Mouse (Mus musculus) retina, adult 2 months (tissue): Measurements from ENCODE around the gene Thop1.
A peak's percentile ranks its signal among the peaks of the same experiment; 100 is the strongest.
"Not testable (repeated sequence)": the region's sequence is repeated elsewhere in the genome, so short reads cannot be mapped to it uniquely, and the experiment has no call there.

Experiments used
- DNase-seq: peaks from one replicate; pipeline ENCODE4 v3.0.0-alpha.2; 2012; ENCODE audit warnings: low read depth, low spot score

Thop1 gene

DNA sequence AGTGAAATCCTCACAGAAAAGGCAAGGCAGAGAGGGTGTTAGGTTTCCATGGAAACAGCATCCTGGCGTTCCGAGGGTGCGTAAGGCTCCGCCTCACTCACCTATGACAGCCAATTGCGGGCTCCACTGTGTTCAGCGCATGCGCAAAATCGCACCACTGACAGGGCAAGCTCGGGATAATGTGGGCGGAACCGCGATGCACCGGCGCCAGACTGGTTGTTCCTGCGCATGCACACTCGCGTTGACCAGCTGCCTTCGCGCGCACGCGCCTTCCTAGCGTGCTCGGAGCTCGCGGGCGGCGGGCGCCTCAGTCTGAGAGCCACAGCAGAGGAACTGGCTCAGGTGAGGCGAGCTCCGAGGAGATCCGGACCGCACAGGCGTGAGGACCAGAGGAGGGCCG, at the start of gene Thop1:
Gene Thop1, plus strand, starts transcription at position 200 of the 400 bp plus-strand sequence.
- DNase-seq = peak; percentile 99

DNA sequence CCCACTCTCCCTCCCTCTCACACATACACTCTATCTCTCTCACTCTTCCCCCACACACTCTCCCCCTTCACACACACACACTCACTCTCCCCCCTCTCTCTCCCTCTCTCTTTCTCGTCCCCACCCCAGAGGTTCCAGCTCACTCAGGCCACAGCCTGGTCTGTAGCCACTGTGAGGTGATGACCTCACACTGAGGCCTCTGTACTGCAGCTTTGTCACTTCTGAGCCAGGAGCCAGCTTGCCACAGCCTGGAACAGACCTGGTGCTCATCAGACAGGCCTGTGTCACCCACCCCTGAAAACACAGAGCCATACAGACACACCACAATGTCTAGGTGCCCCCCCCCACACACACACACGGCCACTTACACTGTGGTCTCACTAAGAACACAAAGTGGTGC, 49.6 kb upstream of the Thop1 start:
- DNase-seq = no peak

- DNase-seq = no peak
Observed at GRCm38 (mm10) chr10:81021547-81022110, 48.2 kb upstream of the Thop1 start.

DNA sequence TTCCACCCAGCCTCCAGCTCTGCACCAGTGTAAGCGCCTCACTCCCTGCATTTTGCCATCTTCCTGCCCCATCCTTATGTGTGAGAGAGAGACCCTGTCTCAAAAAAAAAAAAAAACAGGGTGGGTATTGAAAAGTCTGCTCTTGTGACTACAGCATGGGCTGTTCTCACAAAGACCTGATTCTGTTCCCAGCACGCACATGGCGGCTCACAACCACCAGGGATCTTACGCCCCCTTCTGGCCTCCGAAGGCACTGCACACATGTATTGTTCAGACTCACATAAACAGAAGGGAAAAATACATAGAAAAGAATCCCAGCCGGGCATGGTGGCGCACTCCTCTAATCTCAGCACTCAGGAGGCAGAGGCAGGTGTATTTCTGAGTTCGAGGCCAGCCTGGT, 47.1 kb upstream of the Thop1 start:
- DNase-seq = no peak

DNA sequence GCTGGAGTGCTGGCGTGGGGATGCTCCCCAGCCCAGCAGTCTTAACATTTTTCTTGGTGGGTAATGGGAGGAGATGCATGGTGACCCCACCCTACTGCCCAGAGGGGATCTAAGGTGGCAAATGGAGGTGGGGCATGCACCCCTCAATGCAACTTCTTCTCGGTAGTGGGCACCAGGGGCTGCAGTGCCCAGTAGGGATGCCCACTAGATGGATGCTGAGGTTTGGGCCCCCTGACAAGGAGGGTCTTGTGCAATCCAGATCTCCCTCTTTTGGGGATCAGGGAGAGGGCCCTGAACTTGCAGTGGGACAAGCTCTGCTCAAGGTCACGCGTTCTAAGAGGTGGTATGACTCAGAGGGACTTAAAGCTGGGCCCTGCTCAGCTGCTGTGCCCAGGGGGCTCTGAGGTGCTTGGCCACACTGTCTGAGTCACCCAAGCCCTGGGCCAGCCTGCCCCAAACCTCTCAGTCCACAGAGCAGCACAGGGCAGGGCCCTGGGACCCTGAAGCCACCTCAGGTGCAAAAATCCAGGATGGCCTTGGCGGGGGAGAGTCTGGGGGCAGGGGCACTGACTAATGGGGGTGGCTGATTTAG, 45.4 kb upstream of the Thop1 start:
- no peak for DNase-seq

- DNase-seq = no peak
Observed at GRCm38 (mm10) chr10:81025047-81025621, 44.7 kb upstream of the Thop1 start.

DNA sequence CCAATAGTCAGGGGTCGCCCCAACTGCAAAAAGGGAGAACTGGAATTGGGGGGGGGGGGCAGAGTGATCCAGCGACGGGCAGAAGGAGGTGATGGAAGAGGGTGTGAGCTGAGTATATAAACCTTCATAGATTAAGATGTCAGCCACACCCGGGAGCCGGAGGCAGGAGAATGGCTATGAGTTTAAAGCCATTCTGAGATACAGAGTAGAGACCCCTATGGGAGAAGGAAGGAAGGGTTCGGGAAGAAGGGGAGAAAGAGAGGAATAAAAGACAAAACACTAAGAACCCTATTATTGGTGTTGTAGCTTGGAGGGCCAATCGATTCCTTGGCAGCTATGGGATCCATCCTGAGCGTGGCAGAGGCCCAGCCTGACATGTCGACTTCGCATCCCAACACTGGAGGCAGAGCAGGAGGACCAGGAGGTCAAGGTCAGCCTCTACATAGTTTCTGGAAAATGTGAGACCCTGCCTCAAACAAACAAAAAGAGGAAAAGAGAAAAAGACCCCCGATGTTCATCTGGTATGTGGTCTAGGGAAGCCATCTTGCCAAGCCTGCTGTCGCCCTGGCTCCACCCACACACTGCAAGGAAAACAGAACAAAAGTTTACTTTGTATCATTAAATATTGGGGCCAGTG, 44.1 kb upstream of the Thop1 start, which contains the start of gene Diras1:
Gene Diras1, minus strand, starts transcription at position 24 of the 637 bp plus-strand sequence.
- no peak for DNase-seq

- DNase-seq = no peak
Observed at GRCm38 (mm10) chr10:81026857-81027256, 43.0 kb upstream of the Thop1 start.

DNA sequence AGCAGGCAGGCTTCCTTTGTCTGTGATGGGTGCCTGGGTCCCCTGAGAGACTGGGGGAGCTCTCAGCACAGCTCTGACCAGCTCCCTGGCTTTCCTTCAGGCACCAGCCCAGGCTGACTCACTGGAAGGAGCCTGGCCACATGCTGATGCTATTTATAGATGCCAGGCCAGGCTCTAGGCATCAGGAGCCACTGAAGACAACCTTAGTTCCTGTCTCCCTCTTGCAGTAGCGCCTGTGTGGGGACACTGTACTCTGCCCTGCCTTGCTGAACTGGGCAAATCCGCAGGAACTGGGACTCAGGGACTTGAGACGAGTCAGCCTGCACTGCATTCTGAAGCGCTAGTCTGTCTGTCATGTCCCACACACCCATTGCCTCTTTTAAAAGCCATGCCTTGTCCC, 42.5 kb upstream of the Thop1 start:
- DNase-seq = no peak

GRCm38 (mm10) chr10:81028219-81028618, 41.6 kb upstream of the Thop1 start:
- DNase-seq = no peak

DNA sequence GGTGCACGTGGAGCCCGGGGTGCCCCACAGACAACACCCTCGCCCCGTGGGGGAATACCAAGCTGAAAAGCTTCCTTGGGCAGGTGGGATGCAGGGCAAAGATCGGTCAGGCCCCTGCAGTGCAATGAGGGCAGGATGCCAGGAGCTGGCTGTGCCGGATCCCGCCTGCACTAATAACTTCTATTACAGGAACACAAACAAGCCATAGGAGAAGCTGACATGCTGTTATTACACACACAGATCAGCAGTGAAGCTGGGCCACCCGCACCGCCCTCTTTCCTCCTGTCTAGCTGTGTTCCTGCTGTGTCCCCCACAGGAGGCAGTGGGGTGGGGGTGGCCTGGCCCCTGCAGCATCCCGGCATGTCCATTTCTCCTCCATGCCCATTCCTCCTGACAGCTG, 40.8 kb upstream of the Thop1 start:
- DNase-seq = no peak

GRCm38 (mm10) chr10:81033586-81033985, 36.2 kb upstream of the Thop1 start:
- no peak for DNase-seq

DNA sequence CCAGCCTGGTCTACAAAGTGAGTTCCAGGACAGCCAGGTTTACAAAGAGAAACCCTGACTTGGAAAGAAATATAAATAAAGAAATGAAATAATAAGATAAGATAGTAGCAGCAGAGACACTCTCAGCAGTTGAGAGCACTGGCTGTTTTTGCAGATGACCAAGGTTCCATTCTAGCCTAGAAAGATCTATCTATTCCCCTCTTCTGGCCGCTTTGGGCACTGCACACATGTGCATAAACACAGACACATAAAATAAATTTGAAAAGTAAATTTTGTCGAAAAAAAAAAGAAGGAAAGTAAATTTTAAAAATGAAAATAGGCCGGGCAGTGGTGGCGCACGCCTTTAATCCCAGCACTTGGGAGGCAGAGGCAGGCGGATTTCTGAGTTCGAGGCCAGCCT, 33.6 kb upstream of the Thop1 start:
- DNase-seq = no peak

DNA sequence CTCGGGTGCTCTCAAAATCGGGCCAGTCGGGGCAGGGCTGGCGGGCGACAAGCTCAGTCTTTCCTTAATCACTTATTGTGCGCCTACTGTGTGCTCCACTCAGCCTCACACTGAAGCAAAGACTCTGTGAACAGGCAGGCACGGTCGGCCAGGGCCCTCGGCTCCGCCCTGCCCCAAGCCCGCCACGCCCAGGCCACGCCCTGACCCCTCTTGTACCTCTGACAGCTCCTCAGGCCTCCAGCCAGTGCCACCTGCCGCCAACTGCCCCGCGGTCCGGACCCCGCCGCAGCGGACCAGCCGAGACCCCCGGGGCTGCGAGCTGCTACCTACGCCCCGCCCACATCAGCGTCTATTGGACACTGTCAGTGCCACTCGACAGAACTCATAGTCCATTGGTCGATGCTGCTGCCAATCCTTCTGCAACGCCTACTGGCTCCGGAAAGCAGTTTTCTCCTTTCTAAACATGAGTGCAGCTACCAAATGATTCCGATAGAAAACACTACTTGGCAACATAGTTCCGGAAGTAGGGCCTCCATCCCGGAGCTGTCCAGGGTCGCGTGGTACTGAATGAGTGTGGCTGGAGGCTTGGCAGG, 32.8 kb upstream of the Thop1 start, which contains the start of gene Slc39a3:
Gene Slc39a3, minus strand, starts transcription at position 439 of the 593 bp plus-strand sequence.
- DNase-seq = peak; percentile 98

GRCm38 (mm10) chr10:81041458-81042175, 28.2 kb upstream of the Thop1 start:
- DNase-seq = peak; percentile 37

DNA sequence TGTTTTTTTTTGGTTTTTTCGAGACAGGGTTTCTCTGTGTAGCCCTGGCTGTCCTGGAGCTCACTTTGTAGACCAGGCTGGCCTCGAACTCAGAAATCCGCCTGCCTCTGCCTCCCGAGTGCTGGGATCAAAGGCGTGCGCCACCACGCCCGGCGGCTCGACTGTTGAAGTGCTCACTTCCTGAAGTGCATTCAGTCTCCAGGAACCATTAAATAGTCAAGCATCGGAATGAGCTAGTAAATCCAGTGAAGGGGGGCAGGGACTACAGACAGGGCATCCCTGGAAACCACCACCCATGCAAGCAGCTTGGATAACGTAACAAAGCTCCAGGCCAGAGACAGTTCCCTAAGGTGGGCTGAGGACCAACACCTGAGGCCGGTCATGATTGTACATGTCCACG, 24.6 kb upstream of the Thop1 start:
- DNase-seq = not testable (repeated sequence)

GRCm38 (mm10) chr10:81050645-81051044, 19.2 kb upstream of the Thop1 start:
- no peak for DNase-seq

- no peak for DNase-seq
Observed at GRCm38 (mm10) chr10:81051133-81051532, 18.7 kb upstream of the Thop1 start.

DNA sequence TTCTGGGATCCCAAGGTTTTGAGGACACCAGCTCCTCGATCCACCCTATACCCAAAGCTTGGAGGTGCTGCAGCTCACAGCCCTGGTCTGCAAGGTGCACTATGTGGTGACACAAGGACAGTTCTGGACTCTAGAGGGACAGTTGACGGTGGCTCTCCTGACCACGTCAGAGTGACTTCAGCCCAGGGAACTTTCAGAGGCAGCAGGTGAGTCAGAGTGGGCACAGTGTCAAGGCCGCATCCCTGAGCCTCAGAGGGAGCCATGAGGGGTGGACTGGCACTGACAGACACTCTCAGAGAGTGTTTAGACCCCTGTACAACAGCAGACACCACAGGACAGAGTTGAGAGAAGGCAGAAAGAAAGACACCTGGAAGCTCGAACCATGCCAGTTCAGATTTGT, 17.3 kb upstream of the Thop1 start:
- DNase-seq = no peak

DNA sequence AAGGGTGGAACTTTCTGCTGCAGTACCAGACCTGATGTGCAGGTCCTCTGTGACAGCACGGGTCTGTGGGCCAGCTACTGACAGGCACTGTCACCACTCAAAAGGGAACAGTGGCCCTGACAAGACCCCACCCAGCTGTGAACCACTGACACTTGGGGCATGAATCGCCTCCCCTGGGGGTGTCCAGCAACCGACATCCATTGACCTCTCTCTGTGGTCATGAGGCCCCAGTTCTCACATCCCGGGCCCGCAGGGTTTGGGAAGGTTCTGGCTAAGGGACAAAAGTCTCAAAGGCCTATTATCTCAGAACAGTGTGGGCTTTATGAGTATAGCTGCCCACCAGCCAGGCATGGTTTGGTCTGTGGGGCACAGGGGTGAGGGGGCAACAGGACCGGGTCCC, 14.7 kb upstream of the Thop1 start:
- no peak for DNase-seq

GRCm38 (mm10) chr10:81055802-81056340, 14.0 kb upstream of the Thop1 start:
- not testable (repeated sequence) for DNase-seq
